Mouse (Mus musculus) left cerebral cortex, adult 2 months (tissue): Measurements from ENCODE around the gene Mthfsl. TPM values are rescaled to one million over a fixed set of nuclear protein-coding genes. Genes with fewer than 3 reads are reported as not detected.
"Not testable (repeated sequence)": the region's sequence is repeated elsewhere in the genome, so short reads cannot be mapped to it uniquely, and the experiment has no call there.

Experiments used
- DNase-seq, 2 experiments: peaks; one replicate each; pipeline ENCODE4 v3.0.0; 2021 to 2022; ENCODE audit warnings: low spot score in 2 of 2, mixed read lengths in 1 of 2; ENCODE audit errors: extremely low spot score in 1 of 2
- H3K27ac ChIP-seq: fragments of 200-600 bp; 2 replicates; pipeline ENCODE4 v1.8.1; 2022
- H3K4me3 ChIP-seq: fragments of 200-600 bp; 2 replicates; pipeline ENCODE4 v1.8.1; 2022
- CTCF ChIP-seq: fragments of 200-600 bp; IDR thresholded peaks from 2 replicates; pipeline ENCODE4 v1.8.1; 2022; ENCODE audit warnings: antibody characterized with exemption, mild to moderate bottlenecking, moderate library complexity
- intact Hi-C: fragments of 180-260 bp; cut with DNase I; formaldehyde crosslinking; loops from one replicate; pipeline ENCODE4 v1.15.1; 2025
- total RNA-seq, 2 experiments: library from RNA; stranded (reverse); gene quantifications; 2 replicates each; pipeline ENCODE4 v1.2.3; 2021

Mthfsl gene
- total RNA-seq, 2 experiments from 2014 or later, result 26.6 to 31.8 TPM

GRCm38 (mm10) chr9:88718140-88718539 lies 2.0 kb downstream of the Mthfsl start:
- peak; percentile 30; the same call in 1 of the 2 replicates for TF ChIP-seq CTCF
- intact Hi-C loops, result loop anchor here (10.0 kb wide), 1 partner anchor 163 kb away; no protein-coding TSS in a partner anchor
- DNase-seq, result peak in 1 of 2 experiments; percentile 46
- not testable (repeated sequence) for H3K27ac ChIP-seq, H3K4me3 ChIP-seq

- DNase-seq, H3K4me3 ChIP-seq, H3K27ac ChIP-seq: not testable (repeated sequence)
- intact Hi-C loops, result loop anchor here (10.0 kb wide), 1 partner anchor 160 kb away; no protein-coding TSS in a partner anchor
Measured at GRCm38 (mm10) chr9:88714515-88714914, 5.6 kb downstream of the Mthfsl start.

- not testable (repeated sequence) for H3K27ac ChIP-seq, H3K4me3 ChIP-seq, DNase-seq
- intact Hi-C loops, result loop anchor here (10.0 kb wide), 1 partner anchor 157 kb away; no protein-coding TSS in a partner anchor
Measured at GRCm38 (mm10) chr9:88712164-88712749, 7.8 kb downstream of the Mthfsl start.

- H3K27ac ChIP-seq, H3K4me3 ChIP-seq, DNase-seq: not testable (repeated sequence)
- intact Hi-C loops, result loop anchor here (10.0 kb wide), 1 partner anchor 156 kb away; no protein-coding TSS in a partner anchor
Measured at GRCm38 (mm10) chr9:88710910-88711438, 9.1 kb downstream of the Mthfsl start.

- not testable (repeated sequence) for H3K4me3 ChIP-seq, DNase-seq, H3K27ac ChIP-seq
- intact Hi-C loops, result loop anchor here (10.0 kb wide), 1 partner anchor 156 kb away; no protein-coding TSS in a partner anchor
Measured at GRCm38 (mm10) chr9:88710439-88710838, 9.7 kb downstream of the Mthfsl start.

- intact Hi-C loops, result loop anchor here (1.0 to 10.0 kb wide), 3 partner anchors 155 to 968 kb away; no protein-coding TSS in a partner anchor
- not testable (repeated sequence) for DNase-seq, H3K4me3 ChIP-seq, H3K27ac ChIP-seq
Measured at GRCm38 (mm10) chr9:88709794-88710193, 10.3 kb downstream of the Mthfsl start.

GRCm38 (mm10) chr9:88709304-88709703 lies 10.8 kb downstream of the Mthfsl start:
- DNase-seq, result no peak
- TF ChIP-seq CTCF, result no peak
- no peak overlapping the region for H3K27ac ChIP-seq
- no peak overlapping the region for H3K4me3 ChIP-seq
- intact Hi-C loops, result loop anchor here (1.0 to 5.0 kb wide), 2 partner anchors 510 to 968 kb away; no protein-coding TSS in a partner anchor

- H3K4me3 ChIP-seq, result no peak overlapping the region
- TF ChIP-seq CTCF, result no peak
- intact Hi-C loops, result loop anchor here (5.0 kb wide), 1 partner anchor 971 kb away; no protein-coding TSS in a partner anchor
- no peak overlapping the region for H3K27ac ChIP-seq
- DNase-seq, result no peak
Measured at GRCm38 (mm10) chr9:88706700-88707099, 13.4 kb downstream of the Mthfsl start.

- H3K4me3 ChIP-seq, DNase-seq, H3K27ac ChIP-seq: not testable (repeated sequence)
- intact Hi-C loops, result loop anchor here (5.0 kb wide), 1 partner anchor 972 kb away; no protein-coding TSS in a partner anchor
Measured at GRCm38 (mm10) chr9:88705157-88705556, 14.9 kb downstream of the Mthfsl start.

- H3K4me3 ChIP-seq, H3K27ac ChIP-seq, DNase-seq, intact Hi-C loops: not testable (repeated sequence)
Measured at GRCm38 (mm10) chr9:88698746-88699145, 21.4 kb downstream of the Mthfsl start.

GRCm38 (mm10) chr9:88691307-88691706 lies 28.8 kb downstream of the Mthfsl start:
- H3K4me3 ChIP-seq, DNase-seq, intact Hi-C loops, H3K27ac ChIP-seq: not testable (repeated sequence)

GRCm38 (mm10) chr9:88689451-88689850 lies 30.6 kb downstream of the Mthfsl start:
- H3K27ac ChIP-seq, H3K4me3 ChIP-seq, intact Hi-C loops, DNase-seq: not testable (repeated sequence)

- intact Hi-C loops, H3K4me3 ChIP-seq, DNase-seq, H3K27ac ChIP-seq: not testable (repeated sequence)
Measured at GRCm38 (mm10) chr9:88686719-88687118, 33.4 kb downstream of the Mthfsl start.

GRCm38 (mm10) chr9:88658341-88658740 lies 61.8 kb downstream of the Mthfsl start:
- H3K27ac ChIP-seq, intact Hi-C loops, H3K4me3 ChIP-seq, DNase-seq: not testable (repeated sequence)

- intact Hi-C loops, DNase-seq, H3K4me3 ChIP-seq: not testable (repeated sequence)
Measured at GRCm38 (mm10) chr9:88650742-88651141, 69.4 kb downstream of the Mthfsl start.

More at GRCm38 (mm10) chr9:88650742-88651141, 69.4 kb downstream of the Mthfsl start:
- H3K27ac ChIP-seq, result not testable (repeated sequence)
